Mouse (Mus musculus) stomach, postnatal 0 days (tissue): ENCODE data around the gene Ccnd3. TPM values are rescaled to one million over a fixed set of nuclear protein-coding genes. Genes with fewer than 3 reads are reported as not detected.
A peak's percentile ranks its signal among the peaks of the same experiment; 100 is the strongest.

Source experiments
- ATAC-seq: fragments of 200-750 bp; cut with Nextera tagmentation; 2 replicates; pipeline ENCODE4 v1.8.0; 2017; ENCODE audit not compliant: low FRiP score, low TSS enrichment
- DNase-seq: peaks from one replicate; pipeline ENCODE4 v3.0.0-alpha.2; 2016; ENCODE audit warnings: low spot score
- H3K27ac ChIP-seq: fragments of 300-500 bp; sonication (generic); replicated peaks from 2 replicates; pipeline ENCODE4 v1.5.1; 2014; ENCODE audit warnings: mild to moderate bottlenecking, control low read depth
- H3K27me3 ChIP-seq: fragments of 300-500 bp; sonication (generic); 2 replicates; pipeline ENCODE4 v1.6.1; 2014; ENCODE audit warnings: low read length; ENCODE audit not compliant: control insufficient read depth, insufficient read depth
- H3K36me3 ChIP-seq: fragments of 300-500 bp; sonication (generic); 2 replicates; pipeline ENCODE4 v1.6.1; 2014; ENCODE audit warnings: low read length, mixed read lengths; ENCODE audit not compliant: control insufficient read depth, insufficient read depth
- H3K4me1 ChIP-seq: fragments of 300-500 bp; sonication (generic); replicated peaks from 2 replicates; pipeline ENCODE4 v1.6.1; 2014; ENCODE audit warnings: antibody characterized with exemption; ENCODE audit not compliant: control insufficient read depth, insufficient read depth
- H3K4me2 ChIP-seq: fragments of 300-500 bp; sonication (generic); replicated peaks from 2 replicates; pipeline ENCODE4 v1.6.1; 2014; ENCODE audit warnings: low read depth, mild to moderate bottlenecking, control low read depth, moderate library complexity
- H3K4me3 ChIP-seq: fragments of 300-500 bp; sonication (generic); 2 replicates; pipeline ENCODE4 v1.5.1; 2014; ENCODE audit warnings: low read depth, low read length, control low read depth
- H3K9ac ChIP-seq: fragments of 300-500 bp; sonication (generic); 2 replicates; pipeline ENCODE4 v1.6.1; 2014; ENCODE audit warnings: mild to moderate bottlenecking, low read length, control low read depth, mixed read lengths
- H3K9me3 ChIP-seq: fragments of 300-500 bp; sonication (generic); 2 replicates; pipeline ENCODE4 v1.6.1; 2016; ENCODE audit warnings: low read length; ENCODE audit not compliant: control insufficient read depth
- CTCF ChIP-seq: IDR thresholded peaks from 2 replicates; pipeline ENCODE4 v1.5.1; 2016; ENCODE audit warnings: antibody characterized with exemption, low read depth, mild to moderate bottlenecking, moderate library complexity
- EP300 ChIP-seq: optimal IDR thresholded peaks from 2 replicates; pipeline ENCODE3; 2016; ENCODE audit warnings: antibody characterized with exemption
- WGBS: fragments of 180-500 bp; shearing (Covaris S2); extraction: QIAGEN DNeasy Blood & Tissue Kit; methylation state at CpG from one replicate; pipeline ENCODE4 v1.1.7; 2014; 5-methylcytosine and 5-hydroxymethylcytosine counted together
- polyA plus RNA-seq: library from polyadenylated mRNA; unstranded; fragments of >200 nt; fragmentation: Nextera tagmentation; extraction: Ambion mirVana; gene quantifications from 2 replicates; pipeline ENCODE4 v1.2.1, GENCODE M21; 2015

The Ccnd3 gene
- polyA plus RNA-seq, 1 experiment from 2014 or later, result 219 TPM

DNA sequence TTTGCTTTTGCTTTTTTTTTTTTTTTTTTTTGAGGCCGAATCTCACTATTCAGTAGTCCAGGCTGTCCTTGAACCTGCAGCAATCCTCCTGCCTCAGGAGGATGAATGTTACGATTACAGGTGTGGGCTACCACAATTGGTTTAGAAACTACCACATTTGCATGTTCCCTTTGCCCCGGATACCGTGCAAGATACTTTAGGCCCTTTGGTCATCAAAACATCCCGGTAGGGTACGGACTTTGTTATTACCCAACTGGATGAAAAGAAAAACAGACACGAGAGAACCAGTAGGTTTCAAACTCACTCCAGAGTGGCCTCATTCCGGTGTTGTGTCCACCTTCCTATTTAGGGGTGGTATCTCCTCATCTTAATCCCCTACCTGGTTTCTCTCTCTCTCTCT lies 83.7 kb downstream of the Ccnd3 start:
- Histone ChIP-seq H3K9ac (no peak overlapping the region), H3K27ac (no peak overlapping the region), H3K4me3 (no peak overlapping the region), H3K4me2 (no peak overlapping the region), H3K4me1 (no peaks in the 10 kb centered on the region), H3K27me3 (no peaks in the 10 kb centered on the region), H3K9me3 (no peaks in the 10 kb centered on the region), H3K36me3 (no peaks in the 10 kb centered on the region)
- DNase-seq, result no peak
- TF ChIP-seq EP300 (no peak), CTCF (no peak)
- no peak for ATAC-seq
- 80% methylated on average over 8 of the region's 8 CpGs for WGBS

DNA sequence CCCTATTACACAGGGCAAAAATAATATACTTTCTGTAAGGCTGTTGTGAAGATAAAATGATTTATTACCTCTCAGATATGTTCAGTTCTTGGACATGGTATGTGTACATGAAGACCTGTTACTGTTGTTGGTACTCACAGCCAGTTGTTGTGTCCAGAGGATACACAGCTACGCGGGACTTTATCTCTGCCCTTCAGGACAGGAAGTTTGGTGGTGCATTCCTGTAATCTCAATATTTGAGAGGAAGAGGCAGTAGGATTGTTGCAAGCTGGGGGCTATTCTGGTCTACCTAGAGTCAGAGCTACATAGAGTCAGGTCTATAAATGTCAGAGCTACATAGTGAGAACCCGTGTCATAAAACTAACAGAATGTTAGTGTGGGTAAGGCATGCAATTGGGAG lies 86.2 kb downstream of the Ccnd3 start:
- no peak overlapping the region for H3K4me2 ChIP-seq
- H3K9me3 ChIP-seq, result no peaks in the 10 kb centered on the region
- no peak overlapping the region for H3K9ac ChIP-seq
- no peak overlapping the region for H3K4me3 ChIP-seq
- TF ChIP-seq CTCF, result no peak
- no peak for TF ChIP-seq EP300
- no peaks in the 10 kb centered on the region for H3K27me3 ChIP-seq
- H3K27ac ChIP-seq, result no peak overlapping the region
- no peak for ATAC-seq
- DNase-seq, result no peak
- WGBS, result 76% methylated on average over 3 of the region's 3 CpGs
- no peaks in the 10 kb centered on the region for H3K36me3 ChIP-seq
- H3K4me1 ChIP-seq, result 0 out of 2 replicates have a peak, but pooled peaks cover under 1% of the 10 kb centered on the region

DNA sequence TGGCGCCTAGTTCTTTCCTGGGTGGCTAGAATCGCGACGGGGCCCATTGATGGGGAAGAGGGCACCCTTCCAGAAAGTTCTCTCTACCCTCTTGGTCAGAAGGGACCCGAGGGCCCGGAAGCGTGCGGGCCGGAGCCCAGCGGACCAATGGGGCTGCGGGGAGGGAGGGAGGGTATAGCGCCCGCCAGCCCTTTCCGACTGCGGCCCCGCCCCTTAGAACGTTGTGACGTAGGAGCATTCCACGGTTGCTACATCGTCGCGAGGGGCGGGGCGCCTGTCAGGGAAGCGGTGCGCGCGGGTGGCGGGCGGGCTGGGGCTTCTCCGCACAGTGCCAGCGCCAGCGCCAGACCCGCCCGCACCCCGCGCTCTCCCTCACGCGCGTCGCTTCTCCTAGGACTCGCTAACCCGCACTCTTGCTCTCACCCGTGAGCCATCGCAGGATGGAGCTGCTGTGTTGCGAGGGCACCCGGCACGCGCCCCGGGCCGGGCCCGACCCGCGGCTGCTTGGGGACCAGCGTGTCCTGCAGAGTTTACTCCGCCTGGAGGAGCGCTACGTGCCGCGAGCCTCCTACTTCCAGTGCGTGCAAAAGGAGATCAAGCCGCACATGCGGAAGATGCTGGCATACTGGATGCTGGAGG lies 88.5 kb downstream of the Ccnd3 start:
- under 1% methylated on average over 62 of the region's 63 CpGs for WGBS

DNA sequence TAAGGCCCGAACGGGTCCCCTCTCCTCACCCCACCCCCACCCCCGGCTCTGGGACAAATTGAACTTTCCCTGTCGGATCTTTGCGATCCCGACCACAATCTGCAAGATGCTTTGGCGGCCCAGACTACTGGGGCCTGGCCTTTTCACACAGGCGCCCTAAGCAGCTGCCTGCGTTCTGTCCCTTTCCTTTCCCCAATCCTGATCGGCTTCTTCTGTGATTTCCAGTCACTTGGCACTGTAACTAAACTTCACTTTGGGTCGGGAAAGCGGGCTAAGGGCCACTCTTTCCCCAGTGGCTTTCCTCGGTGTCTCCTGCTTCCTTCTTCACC lies 89.0 kb downstream of the Ccnd3 start:
- DNase-seq (no peak), ATAC-seq (no peak)
- peak overlapping the region; percentile 87 for H3K4me2 ChIP-seq
- no peaks in the 10 kb centered on the region for H3K9me3 ChIP-seq
- H3K36me3 ChIP-seq, result peaks cover 4% of the 10 kb centered on the region; the same call in 1 of the 2 replicates
- peak overlapping the region; percentile 83 for H3K9ac ChIP-seq
- H3K27me3 ChIP-seq, result no peaks in the 10 kb centered on the region
- H3K4me1 ChIP-seq, result peaks cover 14% of the 10 kb centered on the region; the same call in 1 of the 2 replicates
- TF ChIP-seq CTCF (no peak), EP300 (no peak)
- 0% methylated on average over 13 of the region's 13 CpGs for WGBS
- peak overlapping the region; percentile 95 for H3K27ac ChIP-seq
- peak overlapping the region; percentile 79 for H3K4me3 ChIP-seq

More for the DNA sequence above, 88.5 kb downstream of the Ccnd3 start:
- Histone ChIP-seq H3K4me3 (peak overlapping the region; percentile 79), H3K27ac (peak overlapping the region; percentile 95), H3K36me3 (peaks cover 4% of the 10 kb centered on the region; the same call in 1 of the 2 replicates), H3K9ac (peak overlapping the region; percentile 83), H3K4me2 (peak overlapping the region; percentile 87), H3K4me1 (peaks cover 14% of the 10 kb centered on the region; the same call in 1 of the 2 replicates), H3K9me3 (no peaks in the 10 kb centered on the region), H3K27me3 (no peaks in the 10 kb centered on the region)
- DNase-seq (peak; percentile 95), ATAC-seq (peak; percentile 90)
- TF ChIP-seq EP300 (no peak), CTCF (0 out of 2 replicates have a peak, but pooled peaks have one; percentile 6)

DNA sequence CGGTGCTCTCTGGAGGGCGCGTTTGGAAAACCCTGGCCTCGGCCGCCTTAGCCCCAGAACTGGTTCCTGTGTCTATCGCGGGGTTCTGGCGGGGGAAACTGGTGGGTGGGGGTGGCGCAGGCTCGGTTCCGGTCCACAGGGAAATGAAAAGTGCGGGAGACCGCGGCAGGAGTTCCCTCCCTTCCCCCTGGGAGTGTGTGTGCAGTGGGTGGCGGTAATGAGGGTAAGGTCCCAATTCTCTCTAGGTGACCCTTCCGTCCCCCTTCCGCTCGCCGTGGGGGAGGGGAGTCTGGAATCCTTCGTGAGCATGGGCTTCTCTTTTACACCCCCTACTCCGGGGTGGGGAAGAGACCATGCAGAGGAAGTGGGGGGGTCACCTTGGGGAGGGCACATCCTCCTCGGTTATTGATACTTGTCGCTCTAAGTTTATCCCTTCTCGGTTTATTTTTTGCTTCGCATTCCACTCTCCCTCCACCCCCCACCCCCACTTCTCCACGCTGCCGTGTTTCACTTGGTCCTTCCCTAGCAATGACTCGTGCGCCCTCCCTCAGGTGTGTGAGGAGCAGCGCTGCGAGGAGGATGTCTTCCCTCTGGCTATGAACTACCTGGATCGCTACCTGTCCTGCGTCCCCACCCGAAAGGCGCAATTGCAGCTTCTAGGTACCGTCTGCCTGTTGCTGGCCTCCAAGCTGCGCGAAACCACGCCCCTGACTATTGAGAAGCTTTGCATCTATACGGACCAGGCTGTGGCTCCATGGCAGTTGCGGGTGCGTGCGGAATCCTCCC lies 89.5 kb downstream of the Ccnd3 start:
- Histone ChIP-seq H3K27me3 (no peaks in the 10 kb centered on the region), H3K9ac (peak overlapping the region; percentile 83), H3K36me3 (peaks cover 4% of the 10 kb centered on the region; the same call in 1 of the 2 replicates), H3K4me2 (peak overlapping the region; percentile 87), H3K4me3 (peak overlapping the region; percentile 79), H3K9me3 (no peaks in the 10 kb centered on the region), H3K4me1 (peaks cover 14% of the 10 kb centered on the region; the same call in 1 of the 2 replicates), H3K27ac (peak overlapping the region; percentile 95)
- WGBS, result under 1% methylated on average over 41 of the region's 43 CpGs
- no peak for TF ChIP-seq EP300
- TF ChIP-seq CTCF, result 0 out of 2 replicates have a peak, but pooled peaks have one; percentile 7
- ATAC-seq, result no peak
- DNase-seq, result peak; percentile 41

DNA sequence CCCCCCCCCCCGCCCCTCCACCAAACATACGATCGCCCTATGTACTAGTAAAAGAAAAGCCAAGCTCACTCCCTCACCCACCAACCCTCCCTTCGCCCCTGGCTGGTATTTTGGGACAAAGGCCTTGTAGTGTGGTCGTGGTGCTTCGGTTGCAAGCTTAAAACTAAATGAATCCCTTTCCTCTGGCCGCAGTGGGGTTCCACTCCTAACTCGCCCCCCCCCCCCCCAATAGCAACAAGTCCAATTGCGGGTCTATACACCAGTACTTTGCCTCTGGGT lies 90.1 kb downstream of the Ccnd3 start:
- H3K36me3 ChIP-seq, result peaks cover 6% of the 10 kb centered on the region; the same call in 1 of the 2 replicates
- no peak for DNase-seq
- ATAC-seq, result no peak
- H3K9ac ChIP-seq, result peak overlapping the region; percentile 83
- peak overlapping the region; percentile 87 for H3K4me2 ChIP-seq
- H3K4me3 ChIP-seq, result peak overlapping the region; percentile 79
- WGBS, result 0% methylated on average over 8 of the region's 9 CpGs
- H3K27ac ChIP-seq, result peak overlapping the region; percentile 95
- H3K4me1 ChIP-seq, result peaks cover 14% of the 10 kb centered on the region; the same call in 1 of the 2 replicates
- H3K9me3 ChIP-seq, result no peaks in the 10 kb centered on the region
- H3K27me3 ChIP-seq, result no peaks in the 10 kb centered on the region
- TF ChIP-seq EP300 (no peak), CTCF (no peak)
